Mouse (Mus musculus): ENCODE results near the gene Gypa.

Gene Gypa

DNA sequence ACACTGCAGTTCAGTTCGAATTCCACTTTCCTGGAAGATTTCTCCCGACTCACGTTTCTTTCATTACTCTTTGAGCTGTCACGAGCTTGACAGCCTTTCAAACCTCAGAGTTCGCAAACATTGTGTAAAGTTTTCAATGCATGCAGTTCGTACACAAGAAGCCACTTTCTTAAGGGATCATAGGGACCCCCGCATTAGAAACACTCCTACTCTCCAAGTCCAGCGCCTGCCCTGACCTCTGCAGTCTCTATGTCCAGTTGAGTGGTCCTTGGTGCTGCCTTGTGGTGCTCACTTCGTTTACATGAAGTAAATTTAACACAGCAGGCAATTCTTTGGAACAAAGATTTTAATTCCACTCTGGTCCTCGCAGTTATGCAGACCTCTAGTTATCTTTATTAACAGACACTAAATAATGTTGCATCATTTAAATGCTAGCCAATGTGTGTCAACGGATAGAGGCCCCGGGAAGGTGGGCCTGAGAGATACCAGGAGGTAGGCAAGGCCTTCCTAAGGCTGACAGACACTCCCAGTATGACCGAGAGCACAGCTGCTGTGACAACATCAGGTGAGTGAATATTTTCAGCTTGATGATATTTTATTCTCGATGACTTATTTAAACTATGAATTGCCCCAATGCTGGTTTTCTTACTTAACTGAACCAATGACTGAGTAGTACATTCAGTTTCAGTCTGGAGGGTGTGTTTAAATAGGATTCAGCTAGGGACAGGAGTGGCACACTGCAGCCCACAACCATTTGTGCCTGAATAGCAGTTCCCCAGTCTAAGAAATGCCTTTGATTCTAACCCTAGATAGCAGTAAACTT, at the start of gene Gypa:
Gene Gypa, plus strand, starts transcription at position 259 of the 823 bp plus-strand sequence.
- DNase-seq: peak; percentile 12 to 37

DNA sequence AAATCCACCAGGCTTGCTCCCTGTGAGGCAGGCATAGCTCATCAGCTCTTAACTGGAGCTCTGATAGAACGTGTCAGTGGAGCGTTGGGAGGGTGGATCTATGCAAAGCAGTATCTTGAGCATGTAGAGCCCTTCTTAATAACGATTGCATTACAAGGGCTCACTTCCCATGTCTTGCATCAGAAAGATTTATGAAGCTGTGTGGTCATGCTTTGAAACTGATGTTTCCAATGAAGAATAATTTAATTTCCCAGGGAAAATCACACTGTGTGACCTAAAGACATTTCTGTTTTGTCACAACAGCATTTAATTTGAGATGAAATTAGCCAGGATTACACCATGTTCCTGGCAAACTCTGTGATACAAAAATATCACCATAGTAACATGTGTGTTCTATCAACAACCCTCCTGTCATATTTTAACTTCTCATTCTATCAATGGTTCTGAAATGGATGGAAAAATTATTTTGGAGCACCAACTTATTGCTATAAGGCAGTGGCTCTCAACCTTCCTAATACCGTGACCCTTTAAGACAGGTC, 49.0 kb upstream of the Gypa start:
- no peak for DNase-seq

DNA sequence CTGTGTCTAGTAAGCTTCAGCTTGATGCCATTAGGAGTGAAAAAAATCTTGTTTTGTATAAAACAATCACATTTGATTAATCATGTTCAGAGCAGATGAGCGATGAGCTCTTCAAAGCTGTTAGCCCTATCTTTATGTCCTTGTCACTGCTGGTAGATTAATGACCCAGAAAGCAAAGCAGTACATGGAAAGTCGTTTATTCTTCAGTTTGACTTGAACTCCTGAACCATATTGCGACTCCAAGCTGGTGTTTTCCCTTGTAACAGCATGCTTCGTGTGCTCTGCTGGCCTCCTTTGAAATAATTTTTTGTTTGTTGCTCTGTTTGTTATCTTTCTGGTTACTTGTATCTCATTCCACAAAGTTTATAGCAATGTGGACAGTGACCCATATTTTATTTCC, 46.4 kb upstream of the Gypa start:
- DNase-seq: peak in 1 of 2 experiments; percentile 12

DNA sequence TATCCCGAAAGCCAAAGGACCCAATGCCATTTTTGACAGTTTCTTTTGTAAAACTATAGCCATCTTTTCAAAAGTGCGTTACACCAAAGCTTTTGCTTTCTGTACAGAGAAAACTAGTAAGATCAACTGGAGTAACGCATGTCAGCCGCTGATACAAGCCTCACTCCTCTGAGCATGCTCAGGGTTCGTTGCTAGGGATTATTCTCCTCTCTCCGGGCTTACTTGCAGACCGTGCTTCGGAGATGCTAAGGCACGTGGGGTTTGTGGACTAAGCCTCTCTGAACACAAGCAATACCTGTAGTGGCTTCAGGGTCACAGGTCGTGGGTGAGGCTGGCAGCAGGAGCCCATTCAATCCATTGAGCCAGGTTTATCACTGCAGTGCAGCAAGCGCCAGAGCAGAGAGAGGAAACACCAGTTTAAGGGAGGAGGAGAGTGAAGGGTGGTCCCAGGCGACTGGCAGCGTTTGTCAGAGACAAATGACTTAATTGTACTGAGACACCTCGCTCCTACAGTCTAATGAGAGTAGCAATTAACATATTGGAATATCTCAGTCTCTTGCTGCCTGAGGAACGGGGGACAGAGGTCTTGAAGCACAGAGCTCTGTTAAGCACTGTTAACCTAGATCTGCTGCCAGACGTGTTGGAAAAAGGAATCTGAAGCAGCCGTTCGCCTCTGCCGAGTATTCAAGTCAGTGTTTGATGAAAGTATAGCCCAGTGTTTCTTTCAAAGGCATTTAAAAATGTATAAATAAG, 41.5 kb upstream of the Gypa start:
- DNase-seq: no peak

DNA sequence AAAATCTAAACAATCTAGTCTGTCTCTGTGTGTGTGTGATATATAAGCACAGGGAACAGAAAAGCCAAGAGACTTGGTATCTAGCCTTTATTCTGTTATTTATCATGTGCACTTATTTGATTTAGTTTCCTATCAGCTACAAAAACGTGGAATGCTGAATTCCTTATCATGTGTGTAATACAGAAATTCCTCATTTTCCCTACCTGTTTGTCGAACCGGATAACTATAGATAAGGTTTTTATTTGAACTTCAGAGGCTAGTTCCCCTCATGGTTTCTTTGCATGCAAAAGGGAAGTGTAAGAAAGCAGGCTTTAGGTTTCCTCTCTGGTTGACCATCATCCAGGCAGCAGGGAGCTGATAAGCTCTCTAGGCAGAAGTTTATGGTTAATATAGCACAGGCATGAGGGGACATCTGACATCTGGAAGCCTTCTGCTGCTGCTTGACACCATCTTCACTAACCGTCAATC, 30.1 kb upstream of the Gypa start:
- no peak for DNase-seq

DNA sequence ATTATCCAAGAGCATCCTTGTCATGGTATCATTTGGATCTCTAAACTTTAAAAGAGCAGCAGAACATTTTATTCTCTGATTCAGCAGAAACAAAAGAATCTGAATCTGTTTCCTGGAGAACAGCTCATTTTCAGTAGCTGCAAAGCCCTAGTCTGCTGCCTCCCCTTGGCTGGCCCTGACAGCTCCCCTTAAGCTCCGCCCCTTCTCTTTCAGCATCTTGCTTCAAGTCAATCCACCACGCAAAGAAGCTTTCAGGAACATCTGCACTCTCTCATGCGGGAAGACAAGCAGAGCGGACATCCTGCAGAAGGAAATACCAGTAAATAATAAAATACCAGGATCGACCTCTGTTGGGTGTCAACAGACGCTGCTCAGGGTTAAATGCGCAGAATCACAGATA, 18.6 kb upstream of the Gypa start:
- DNase-seq: peak; percentile 48 to 66

DNA sequence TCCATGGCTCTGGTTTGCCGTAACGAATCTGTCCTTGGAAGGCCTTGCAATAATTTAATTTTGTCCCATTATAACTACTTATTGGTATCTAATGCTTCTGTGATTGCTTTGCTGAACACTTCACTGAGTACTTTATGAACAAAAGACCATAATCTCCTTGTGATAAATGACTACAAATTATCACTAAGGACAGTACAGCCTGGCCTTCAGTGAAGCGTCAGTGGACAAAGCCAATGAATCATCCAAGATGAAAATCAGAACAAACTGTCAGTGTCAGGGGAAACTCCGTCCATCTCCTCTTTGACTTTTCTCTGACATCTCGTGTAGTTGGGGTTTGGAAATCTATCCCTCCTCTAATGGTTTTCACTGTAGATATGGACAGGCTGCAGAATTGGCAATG, 15.4 kb upstream of the Gypa start:
- no peak for DNase-seq

DNA sequence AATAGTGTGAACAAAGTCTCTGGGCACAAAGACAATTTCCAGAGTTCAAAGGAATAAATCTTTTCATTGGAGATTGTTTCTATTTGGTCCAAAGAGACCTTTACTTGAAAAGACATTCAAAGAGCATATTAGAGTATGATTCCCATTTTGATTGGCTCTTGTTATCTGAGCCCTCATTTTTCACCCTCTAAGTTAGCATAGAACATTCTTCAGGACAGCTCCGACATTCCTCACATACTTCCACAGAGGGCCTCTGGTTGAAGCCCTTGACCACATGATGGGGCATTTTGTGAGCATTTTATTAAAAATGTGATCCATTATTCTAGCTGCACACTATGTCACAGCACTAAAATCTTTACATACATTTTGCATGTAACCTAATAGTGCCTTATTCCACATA, 14.5 kb upstream of the Gypa start:
- DNase-seq: no peak

DNA sequence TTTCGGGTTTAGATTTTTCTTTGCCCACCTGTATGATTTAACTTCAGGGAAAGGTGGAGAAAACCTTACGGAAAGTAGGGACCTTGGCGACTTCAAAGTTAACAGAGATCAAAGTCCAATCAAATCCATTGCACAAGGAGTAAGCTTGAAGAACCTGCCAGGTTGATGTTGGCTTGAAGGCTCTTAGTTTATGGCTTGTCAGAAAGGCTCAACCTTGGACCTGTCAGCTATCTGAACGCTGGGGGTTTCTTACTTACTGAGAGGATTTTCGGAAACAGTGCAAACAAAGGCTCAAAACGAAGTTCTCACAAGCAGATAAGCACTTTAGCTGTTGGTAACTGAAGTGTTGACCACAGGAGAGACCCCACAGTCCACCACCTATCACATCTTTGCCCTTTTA, 11.4 kb upstream of the Gypa start:
- DNase-seq: no peak

DNA sequence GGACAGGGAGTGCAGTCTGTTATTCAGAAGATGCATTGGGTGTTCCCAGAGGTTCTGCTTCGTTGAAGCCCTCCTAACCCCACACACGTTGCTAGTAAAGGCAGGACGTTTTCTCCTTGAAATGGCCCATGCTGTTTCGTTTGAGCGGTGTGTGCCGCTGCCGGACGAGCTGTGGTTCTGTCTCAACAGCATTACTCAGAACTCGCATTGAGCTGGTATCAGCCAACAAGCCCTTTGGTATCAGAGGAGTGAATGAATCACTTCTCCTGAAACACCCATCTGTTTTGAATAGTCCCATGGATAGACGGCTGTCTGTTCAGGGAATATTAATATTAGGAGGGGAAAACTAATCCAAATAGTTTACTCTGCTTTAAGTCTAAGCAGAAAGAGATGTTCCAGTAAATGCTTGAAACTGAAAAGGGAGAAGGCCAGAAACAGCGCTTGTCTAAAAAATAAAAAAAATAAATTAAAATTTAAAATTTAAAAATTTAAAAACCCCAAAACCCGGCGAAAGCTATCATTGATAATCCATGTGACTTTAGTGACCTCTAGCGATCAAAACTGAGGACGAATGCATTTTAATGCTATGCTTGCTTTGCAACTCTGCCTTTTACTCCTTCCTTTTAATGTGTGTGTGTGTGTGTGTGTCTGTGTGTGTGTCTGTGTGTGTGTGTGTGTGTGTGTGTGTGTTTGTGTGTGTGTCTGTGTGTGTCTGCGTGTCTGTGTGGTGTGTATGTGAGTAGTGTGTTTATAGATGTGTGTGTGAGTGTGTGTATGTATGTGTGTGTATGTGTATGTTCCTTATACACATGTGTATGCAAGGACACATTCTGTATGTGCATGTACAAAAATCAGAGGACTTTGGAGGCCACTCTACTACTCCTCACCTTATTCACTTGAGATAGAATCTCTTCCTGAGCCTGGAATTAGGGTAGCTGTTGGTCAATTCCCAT, 10.5 kb upstream of the Gypa start:
- DNase-seq: peak; percentile 11 to 17

DNA sequence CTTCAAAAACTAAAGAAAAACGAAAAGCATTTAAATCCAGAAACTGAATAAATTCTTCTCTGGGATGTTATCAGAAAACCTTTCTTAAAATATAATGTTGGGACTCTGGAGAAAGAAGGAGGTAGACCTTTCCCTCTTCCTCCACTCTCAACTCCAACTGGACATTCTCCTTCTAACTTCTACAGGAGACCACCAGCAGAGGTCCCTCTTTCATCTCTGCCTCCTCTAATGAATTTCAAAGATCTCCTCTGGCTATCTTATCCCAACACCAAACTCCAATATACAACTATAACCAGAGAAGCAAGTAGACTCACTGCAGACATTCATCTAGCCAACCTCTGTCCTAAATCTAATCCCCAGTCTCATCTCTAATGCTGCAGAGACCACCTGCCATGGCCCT, 2.0 kb upstream of the Gypa start:
- no peak for DNase-seq

DNA sequence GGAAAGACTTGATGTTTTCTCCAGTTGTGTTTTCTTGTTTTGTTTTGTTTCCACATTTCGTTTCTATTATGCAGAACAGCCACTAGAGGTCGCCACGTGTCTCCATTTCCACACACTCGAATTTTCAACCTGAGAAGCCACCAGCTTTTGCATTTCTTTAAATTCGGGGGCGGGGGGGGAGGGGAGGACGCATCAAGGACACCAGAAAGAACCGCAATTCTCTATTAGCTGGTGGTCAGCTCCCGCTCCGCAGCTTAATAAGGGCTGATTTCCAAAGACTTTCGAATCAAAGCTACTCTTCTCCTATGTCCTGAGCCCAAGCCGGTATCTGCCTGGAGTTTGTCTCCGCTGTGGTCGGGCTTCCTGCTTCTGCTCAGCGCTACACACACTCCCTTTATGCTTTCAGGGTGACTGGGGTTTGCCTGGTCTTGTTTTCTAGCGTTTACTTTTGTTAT, 567 bp upstream of the Gypa start:
- DNase-seq: peak; percentile 69 to 75

DNA sequence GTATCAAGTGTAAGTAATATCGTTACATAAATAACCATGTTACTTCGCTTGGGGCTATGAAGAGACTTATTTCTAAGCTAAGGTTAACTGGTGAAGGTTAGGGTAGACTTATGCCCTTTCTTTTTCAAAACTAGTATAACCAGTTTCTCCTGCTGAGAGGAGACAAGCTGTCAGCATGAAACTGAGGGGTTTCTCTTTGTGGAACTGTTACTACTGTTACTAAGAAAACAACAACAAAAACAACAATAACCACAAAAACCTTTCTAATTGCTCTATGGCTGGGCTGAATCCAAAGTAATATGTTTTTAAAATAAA, 722 bp downstream of the Gypa start:
- DNase-seq: no peak

DNA sequence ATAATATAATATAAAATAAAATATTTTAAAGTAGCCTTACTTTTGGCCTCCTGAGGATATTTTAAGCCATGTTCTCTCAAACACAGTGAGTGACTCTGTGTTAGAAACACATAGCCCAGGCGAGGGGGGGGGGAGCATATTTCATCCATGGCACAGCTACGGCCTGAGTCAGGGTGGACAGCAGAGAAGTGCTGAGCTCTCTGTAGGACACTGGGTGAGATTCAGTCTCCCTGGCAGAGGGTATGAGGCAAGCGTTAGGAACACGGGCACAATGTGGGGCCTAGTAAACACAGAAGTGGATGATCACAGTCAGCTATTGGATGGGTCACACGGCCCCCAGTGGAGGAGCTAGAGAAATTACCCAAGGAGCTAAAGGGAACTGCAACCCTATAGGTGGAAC, 1.2 kb downstream of the Gypa start:
- no peak for DNase-seq

DNA sequence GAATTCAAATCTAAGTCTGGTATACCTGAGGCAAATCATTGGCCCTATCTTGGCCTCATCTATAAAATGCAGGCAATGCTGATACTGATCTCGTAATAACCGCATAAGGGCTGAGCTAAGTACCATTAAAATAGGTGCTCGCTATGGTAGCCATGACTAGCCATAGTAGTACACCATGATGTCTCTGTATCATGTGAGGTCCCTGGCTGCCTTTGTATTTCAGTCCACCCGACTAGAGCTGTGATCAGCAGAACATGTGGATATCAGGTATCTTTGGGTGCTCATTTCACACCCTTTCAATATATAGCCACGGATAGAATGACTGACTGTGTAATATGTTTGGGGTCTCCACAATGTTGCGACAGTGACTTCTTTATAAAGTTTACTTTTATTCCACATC, 1.9 kb downstream of the Gypa start:
- DNase-seq: no peak

DNA sequence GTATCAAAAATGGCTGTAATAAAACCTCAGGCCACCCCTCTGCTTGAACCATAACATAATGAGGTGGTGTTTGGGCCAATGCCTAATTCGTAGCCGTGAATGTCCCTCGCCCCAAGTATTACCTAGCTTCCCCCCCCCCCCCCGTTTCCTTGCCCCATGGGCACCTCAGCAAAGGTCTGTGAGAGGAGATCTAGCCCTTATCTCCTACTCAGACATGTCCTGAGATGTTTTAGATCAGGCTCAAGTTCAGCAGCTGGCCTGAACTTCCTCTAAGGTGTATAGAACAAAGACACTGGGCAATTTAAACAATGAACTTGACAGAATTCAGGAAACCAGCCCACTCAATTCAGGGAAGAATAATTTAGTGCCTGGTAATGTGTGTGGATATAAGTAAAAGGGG, 3.7 kb downstream of the Gypa start:
- DNase-seq: no peak

DNA sequence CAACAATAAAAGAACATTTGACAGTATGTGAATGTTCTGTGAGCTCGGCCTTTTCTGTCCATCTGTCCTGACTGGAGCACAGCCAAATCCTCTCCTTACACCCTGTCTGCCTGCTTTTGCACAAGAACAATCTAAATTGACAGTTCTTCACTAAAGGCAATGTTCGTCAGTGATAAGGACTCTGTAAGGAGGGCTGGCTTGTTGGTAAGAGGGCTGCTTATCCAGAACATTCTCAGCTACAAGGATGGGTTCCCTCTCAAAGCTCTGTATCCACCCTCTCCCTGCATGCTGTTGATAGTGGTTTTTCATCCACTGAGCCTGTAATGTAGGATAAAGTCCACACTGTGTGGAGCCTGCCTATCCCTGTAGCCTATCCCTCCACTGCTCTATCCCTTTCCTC, 6.7 kb downstream of the Gypa start:
- no peak for DNase-seq

DNA sequence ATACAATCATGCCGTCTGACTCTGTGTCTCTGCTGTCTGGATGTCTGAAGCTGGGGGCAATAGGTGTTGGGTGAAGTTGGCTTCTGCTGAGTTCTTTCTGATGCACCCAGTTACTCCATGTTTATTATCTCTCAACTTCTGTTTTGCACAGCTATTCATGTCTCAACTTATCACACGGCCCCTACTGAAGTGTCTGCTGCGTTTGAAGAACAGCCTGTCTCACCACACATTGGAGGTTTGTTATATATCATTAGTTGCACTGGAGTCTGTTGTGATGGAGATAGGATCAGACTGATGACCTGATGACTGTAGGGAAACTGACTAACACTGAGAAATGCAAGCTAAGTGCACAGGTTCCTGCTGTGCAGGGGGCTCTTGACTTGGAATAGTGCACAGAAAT, 7.2 kb downstream of the Gypa start:
- DNase-seq: no peak

DNA sequence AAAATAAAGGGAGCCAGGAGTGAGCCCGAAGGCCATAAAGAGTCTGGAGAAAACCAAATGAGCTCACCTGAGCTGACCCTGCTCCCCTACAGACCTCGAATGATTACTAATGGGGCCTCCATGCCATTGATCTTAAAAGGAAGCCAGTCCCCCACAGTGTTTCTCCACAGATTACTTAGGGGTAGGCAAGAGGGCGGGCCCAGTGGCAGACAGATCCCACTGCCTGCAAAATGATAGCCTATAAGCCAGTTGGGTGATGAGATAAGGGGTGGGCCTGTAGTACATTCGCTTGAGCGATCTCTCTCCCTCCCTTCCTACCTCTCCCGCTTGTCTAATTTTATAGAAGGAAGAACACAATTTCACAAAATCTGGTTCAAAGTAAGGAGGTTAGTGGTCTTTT, 7.7 kb downstream of the Gypa start:
- DNase-seq: no peak

DNA sequence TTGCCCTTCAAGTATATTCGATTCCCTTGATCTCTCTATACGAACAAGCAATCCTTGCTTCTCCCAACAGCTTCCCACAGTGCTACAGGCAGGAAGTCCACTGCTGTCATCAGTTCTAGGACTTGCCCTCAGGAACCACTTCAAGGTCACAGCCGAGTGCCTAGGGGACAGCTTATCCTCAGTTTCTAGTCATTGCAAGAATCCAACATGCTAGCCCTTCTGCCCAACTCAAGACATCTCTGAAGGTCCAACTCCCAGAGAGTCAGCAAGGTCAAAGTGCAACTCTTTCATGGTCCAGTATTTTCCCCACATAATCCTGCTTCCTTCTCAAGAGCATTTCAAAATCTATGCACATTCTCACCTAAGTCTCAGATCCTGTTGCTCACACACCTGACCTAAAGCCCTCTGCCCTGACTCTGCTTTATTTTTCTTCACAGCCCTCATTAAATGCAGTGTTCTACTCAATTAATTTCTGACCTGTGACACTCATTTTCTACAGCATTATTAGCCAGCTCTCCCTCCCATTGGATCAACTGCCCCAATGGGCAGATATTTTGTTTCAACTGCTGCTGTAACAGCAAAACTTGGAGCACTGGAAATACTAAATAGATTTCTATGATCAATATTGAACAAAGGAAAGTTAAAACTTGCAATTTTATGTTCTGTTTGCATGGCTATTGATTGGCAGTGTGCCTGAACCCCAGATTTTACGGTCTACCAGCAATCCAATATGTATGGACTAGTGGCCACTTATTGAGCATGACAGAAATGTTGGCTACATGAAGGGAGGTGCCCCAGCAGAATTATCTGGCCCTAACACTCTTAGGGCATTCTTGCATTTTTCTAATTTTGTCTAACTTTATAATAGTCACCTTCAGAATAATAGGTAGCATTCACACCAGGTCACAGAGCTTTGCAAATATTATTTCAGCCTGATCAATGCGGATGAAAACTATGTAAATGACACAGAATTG, 33.1 kb downstream of the Gypa start:
- no peak for DNase-seq

DNA sequence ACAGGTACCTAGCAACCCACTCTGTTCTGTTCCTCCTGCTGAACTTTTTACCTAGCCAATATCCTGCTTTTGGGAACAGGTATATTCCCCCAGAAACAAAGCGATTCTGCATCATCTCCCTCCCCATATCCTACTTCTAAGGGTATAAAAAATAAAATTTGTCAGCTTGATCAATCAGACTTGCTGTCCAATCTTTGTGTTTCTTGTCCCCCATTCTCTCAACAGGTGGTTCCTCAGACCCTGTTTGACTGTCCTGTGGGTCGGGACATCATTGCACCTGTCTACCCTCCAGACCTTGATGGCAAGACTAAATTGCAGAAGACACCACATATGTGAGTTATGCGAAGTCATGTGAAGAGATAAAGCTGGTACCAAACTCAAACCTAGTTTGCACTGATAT, 48.3 kb downstream of the Gypa start:
- DNase-seq: no peak

DNA sequence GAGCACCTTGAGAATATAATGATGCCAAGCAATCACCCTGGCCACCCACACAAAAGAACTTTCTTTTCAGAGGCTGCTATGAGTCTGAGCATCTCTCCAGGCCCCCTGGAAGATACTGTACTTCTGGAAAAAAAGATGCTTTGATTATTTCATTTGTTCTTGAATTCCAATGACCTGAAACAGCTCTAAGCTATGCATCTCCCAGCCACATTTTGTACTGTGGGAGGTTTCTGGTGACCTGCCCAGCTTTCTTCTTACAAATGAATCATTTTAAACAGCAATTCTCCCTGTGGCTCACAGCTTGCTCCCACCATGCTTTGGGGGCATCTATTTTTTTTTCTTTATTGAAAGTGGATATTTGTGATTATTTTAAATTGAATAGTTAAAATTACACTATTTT, 56.9 kb downstream of the Gypa start:
- no peak for DNase-seq

All from kidney, postnatal 4 days (tissue).